Mouse (Mus musculus) C2C12 (cell line): Measurements from ENCODE around the gene Atxn1. TPM values are rescaled to one million over a fixed set of nuclear protein-coding genes. Genes with fewer than 3 reads are reported as not detected.

Source experiments
- H3K27me3 ChIP-seq: one replicate; pipeline ENCODE4 v1.6.1; 2011; ENCODE audit not compliant: control insufficient read depth, insufficient read depth, insufficient read length
- H3K36me3 ChIP-seq: one replicate; pipeline ENCODE4 v1.6.1; 2011; ENCODE audit not compliant: control insufficient read depth, insufficient read depth
- H3K4me3 ChIP-seq: one replicate; pipeline ENCODE4 v1.5.1; 2011; ENCODE audit warnings: mild to moderate bottlenecking, control low read depth; ENCODE audit not compliant: poor library complexity, insufficient read depth, severe bottlenecking
- H3K79me2 ChIP-seq: one replicate; pipeline ENCODE4 v1.6.1; 2011; ENCODE audit not compliant: control insufficient read depth, insufficient read depth
- H3K79me3 ChIP-seq: one replicate; pipeline ENCODE4 v1.6.1; 2011; ENCODE audit warnings: low read depth, control low read depth
- H3ac ChIP-seq: one replicate; pipeline ENCODE3; 2011; ENCODE audit warnings: low read depth; ENCODE audit not compliant: control insufficient read depth, insufficient read length
- CEBPB ChIP-seq: IDR thresholded peaks from one replicate; pipeline ENCODE4 v1.6.1; 2011; ENCODE audit warnings: low read depth, mild to moderate bottlenecking, control low read depth, moderate library complexity
- CTCF ChIP-seq: IDR thresholded peaks from one replicate; pipeline ENCODE4 v1.5.1; 2011; ENCODE audit not compliant: control insufficient read depth, insufficient read depth, insufficient read length
- FOSL1 ChIP-seq: IDR thresholded peaks from one replicate; pipeline ENCODE4 v1.8.0; 2011; ENCODE audit warnings: mild to moderate bottlenecking, low read length; ENCODE audit not compliant: poor library complexity, insufficient read depth, severe bottlenecking
- MAX ChIP-seq: IDR thresholded peaks from one replicate; pipeline ENCODE4 v1.6.1; 2011; ENCODE audit warnings: mild to moderate bottlenecking, control low read depth
- MYOD1 ChIP-seq: IDR thresholded peaks from one replicate; pipeline ENCODE4 v1.6.1; 2011; ENCODE audit warnings: low read depth; ENCODE audit not compliant: control insufficient read depth, insufficient read length
- MYOG ChIP-seq: IDR thresholded peaks from one replicate; pipeline ENCODE4 v1.6.1; 2011; ENCODE audit not compliant: control insufficient read depth, insufficient read length; ENCODE audit errors: extremely low read depth
- USF1 ChIP-seq: IDR thresholded peaks from one replicate; pipeline ENCODE4 v1.6.1; 2011; ENCODE audit warnings: low read depth, mild to moderate bottlenecking, control low read depth, moderate library complexity
- polyA plus RNA-seq: library from polyadenylated mRNA; unstranded; fragments of >200 nt; fragmentation: generic; extraction: Trizol; gene quantifications from one replicate; pipeline ENCODE4 v1.2.1, GENCODE M21; 2012; ENCODE audit warnings: missing spikeins

The Atxn1 gene
- polyA plus RNA-seq, 1 experiment: 3.0 TPM

DNA sequence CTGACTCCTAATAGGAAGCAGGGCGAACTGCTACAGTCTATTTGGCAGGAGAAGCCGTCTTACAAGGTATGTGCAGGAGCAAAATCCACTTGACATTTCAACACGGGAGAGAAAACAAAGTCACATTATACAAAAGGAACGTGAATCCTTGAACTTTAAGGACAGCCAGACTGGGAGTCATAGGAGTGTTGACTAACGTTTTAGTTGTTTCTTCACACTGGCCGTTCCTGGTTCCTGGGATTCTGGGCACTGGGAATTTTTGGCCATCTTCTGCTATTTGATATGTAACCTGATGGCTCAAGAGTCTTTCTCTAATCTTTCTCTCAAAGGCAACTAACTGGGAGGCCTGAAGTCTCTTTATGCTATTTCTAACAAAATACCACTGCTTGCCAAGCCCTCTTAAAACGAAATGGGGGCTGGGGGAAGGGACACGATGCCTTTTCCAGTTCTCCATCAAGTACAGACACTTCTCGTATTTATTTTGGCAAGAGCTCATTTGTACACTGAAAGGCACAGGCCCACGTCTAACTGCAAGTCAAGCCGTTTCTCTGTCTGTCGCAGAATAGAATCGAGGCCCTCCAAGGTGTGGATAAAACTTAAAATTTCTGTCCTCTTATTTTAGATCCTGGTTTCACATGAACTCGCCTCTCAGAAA is 4.4 kb downstream of the Atxn1 start:
- Histone ChIP-seq H3K27me3 (no peaks in the 10 kb centered on the region), H3K4me3 (no peak overlapping the region), H3K79me3 (peaks cover 39% of the 10 kb centered on the region), H3K79me2 (peaks cover 84% of the 10 kb centered on the region), H3K36me3 (peaks cover 10% of the 10 kb centered on the region), H3ac (no peak overlapping the region)
- TF ChIP-seq MYOD1 (no peak), CTCF (no peak), FOSL1 (no peak), CEBPB (no peak), MAX (no peak), USF1 (no peak), MYOG (no peak)

DNA sequence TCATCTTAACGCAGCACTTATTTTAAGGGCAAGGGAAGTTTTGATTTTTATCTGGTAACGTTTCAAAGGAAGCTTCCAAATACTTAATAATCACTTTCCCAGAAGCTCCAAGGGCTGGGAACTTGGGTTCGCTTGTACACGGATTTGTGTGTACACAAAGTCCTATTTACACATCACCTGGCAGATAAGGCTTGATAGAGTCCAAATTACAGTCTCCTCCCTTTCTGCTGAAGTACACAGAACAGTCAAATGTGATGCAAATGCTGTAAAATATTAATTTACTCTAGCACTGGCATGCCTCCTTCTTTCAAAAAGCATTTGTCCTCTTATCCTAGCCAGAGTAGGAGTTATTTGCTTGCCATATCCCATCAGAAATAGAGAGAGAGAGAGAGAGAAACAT is 6.5 kb downstream of the Atxn1 start:
- Histone ChIP-seq H3K79me2 (peaks cover 71% of the 10 kb centered on the region), H3K27me3 (no peaks in the 10 kb centered on the region), H3K36me3 (peaks cover 17% of the 10 kb centered on the region), H3K79me3 (peaks cover 44% of the 10 kb centered on the region), H3K4me3 (no peak overlapping the region), H3ac (no peak overlapping the region)
- no peak for TF ChIP-seq USF1
- no peak for TF ChIP-seq FOSL1
- no peak for TF ChIP-seq CEBPB
- no peak for TF ChIP-seq MYOG
- no peak for TF ChIP-seq MAX
- TF ChIP-seq CTCF: no peak
- no peak for TF ChIP-seq MYOD1

DNA sequence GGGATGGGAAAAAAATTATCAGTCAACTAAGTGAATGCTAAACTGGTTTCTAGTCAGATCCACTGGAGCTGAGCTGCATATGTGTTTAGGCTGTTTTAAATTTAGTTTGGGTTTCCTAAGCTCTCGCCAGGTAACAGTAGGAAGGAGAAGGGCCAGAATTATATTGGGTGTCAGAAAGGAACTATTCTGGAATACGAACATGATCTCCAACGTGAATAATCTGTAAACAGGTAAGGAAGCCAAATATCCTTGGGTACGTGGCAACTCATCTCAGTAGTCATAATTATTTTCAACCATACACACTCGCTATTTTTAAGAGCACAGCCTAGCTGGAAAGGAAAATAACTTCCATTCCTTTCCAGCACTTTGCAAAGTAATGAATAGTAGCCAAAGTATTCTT is 7.2 kb downstream of the Atxn1 start:
- Histone ChIP-seq H3K27me3 (no peaks in the 10 kb centered on the region), H3K36me3 (peaks cover 17% of the 10 kb centered on the region), H3K79me3 (peaks cover 44% of the 10 kb centered on the region), H3K79me2 (peaks cover 70% of the 10 kb centered on the region), H3ac (no peak overlapping the region), H3K4me3 (no peak overlapping the region)
- no peak for TF ChIP-seq MYOG
- no peak for TF ChIP-seq FOSL1
- TF ChIP-seq MAX: no peak
- TF ChIP-seq CTCF: no peak

DNA sequence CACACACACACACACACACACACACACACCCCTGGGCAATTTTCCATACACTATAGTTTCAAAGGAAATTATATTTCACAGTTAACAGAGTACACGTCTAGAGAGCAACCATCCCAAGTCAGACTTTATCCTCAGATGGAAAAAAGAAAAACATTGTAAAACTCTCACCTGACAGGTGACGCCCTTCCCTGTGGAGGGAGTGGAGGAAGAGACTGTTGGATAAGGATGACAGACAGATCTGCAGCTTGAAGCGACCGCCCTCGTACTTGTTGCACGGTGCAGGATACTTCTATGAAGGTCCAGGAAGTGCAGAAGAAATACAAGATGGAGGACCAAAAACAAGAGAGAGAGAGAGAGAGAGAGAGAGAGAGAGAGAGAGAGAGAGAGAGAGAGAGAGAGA is 8.5 kb downstream of the Atxn1 start:
- Histone ChIP-seq H3K79me2 (peaks cover 64% of the 10 kb centered on the region), H3K4me3 (no peak overlapping the region), H3K27me3 (no peaks in the 10 kb centered on the region), H3ac (no peak overlapping the region), H3K79me3 (peaks cover 41% of the 10 kb centered on the region), H3K36me3 (peaks cover 17% of the 10 kb centered on the region)
- no peak for TF ChIP-seq CEBPB
- TF ChIP-seq FOSL1: no peak
- TF ChIP-seq USF1: no peak
- no peak for TF ChIP-seq MYOG
- no peak for TF ChIP-seq MAX

DNA sequence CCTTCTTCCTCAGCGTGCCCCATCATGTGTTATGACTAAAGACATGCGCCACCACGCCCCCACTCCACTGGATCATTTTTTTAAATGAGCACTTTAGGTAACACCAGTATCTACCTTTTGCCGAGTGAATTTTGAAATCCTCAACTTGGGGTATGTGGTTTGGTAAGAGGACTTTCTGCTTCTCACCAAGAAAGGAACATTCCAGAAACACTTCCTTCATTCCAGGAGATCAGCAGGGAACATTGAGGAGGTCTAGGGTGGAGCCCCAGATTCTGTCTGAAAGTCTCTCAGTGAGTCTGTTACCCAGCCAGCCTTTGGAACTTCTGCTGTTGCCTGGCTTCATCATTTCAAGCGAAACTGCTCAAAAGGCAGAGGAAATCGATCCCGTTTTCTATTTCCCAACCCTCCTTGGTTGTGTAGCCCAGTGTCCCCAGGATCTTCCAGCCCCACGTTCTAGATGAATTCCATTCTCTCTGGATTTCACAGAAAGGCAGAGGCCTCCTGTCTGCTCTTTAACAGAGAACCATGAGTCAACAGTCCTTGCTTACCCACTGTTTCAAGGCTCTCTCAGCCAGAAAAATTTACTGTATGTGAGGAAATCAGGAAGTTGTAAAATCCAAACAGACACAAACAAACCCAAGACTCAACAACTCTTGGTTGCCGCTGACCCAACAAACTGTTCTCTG is 9.3 kb downstream of the Atxn1 start:
- no peak overlapping the region for H3ac ChIP-seq

More for the DNA sequence above, 9.3 kb downstream of the Atxn1 start:
- peaks cover 17% of the 10 kb centered on the region for H3K36me3 ChIP-seq
- TF ChIP-seq CTCF: no peak
- TF ChIP-seq MAX: no peak
- no peak for TF ChIP-seq USF1
- no peak for TF ChIP-seq CEBPB
- no peak for TF ChIP-seq MYOG
- TF ChIP-seq FOSL1: no peak
- TF ChIP-seq MYOD1: no peak
- no peaks in the 10 kb centered on the region for H3K27me3 ChIP-seq
- peaks cover 64% of the 10 kb centered on the region for H3K79me2 ChIP-seq
- H3K79me3 ChIP-seq: peaks cover 38% of the 10 kb centered on the region
- H3K4me3 ChIP-seq: no peak overlapping the region
